Mouse (Mus musculus): ENCODE measurements around the gene Zfp109. TPM values are rescaled to one million over a fixed set of nuclear protein-coding genes. Genes with fewer than 3 reads are reported as not detected.
A peak's percentile ranks its signal among the peaks of the same experiment; 100 is the strongest.

Zfp109 gene
- polyA plus RNA-seq, 1 experiment from 2014 or later = 0.92 TPM

DNA sequence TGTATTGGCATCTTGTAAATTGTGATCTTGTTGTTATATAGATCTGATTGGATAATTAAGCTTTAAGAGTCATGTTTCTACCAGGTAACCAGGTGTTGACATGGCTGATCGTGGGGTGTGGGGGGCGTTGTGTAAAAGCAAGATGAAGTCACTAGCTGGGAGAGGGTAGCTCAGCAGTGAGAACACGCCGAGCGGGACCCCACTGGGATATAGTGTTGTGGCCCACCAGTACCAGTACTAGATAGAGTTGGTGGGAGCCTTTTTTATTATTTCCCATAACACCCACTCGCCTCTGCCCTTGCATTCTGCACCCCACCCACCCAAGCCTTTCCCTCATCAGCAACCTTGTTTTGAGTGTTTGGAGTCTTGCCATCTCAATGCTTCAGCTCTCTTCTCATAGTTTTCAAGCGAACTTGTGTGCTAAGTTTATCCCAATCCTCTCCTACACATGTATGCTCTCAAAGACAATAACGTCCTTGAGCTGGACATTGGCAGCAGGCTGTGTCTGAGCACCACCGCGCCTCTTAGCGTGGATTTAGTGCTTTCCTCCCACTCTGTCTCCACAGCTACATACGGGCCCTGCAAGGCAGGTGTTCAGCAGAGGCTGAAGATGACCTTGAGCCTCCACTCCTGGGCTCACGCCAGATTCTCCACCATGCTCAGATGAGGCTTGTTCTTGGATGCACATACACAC is 22.1 kb upstream of the Zfp109 start:
- H3K36me3 ChIP-seq (ENCODE audit: inconsistent target) = peaks cover 7% of the 10 kb centered on the region; the same call in 1 of the 2 replicates
- H3K27ac ChIP-seq = no peak overlapping the region
- H3K79me2 ChIP-seq (ENCODE audit: inconsistent target) = no peaks in the 10 kb centered on the region
- WGBS (ENCODE audit: missing documents) = 91% methylated on average over 13 of the region's 13 CpGs
- H3K4me3 ChIP-seq (ENCODE audit: inconsistent target) = no peak overlapping the region

DNA sequence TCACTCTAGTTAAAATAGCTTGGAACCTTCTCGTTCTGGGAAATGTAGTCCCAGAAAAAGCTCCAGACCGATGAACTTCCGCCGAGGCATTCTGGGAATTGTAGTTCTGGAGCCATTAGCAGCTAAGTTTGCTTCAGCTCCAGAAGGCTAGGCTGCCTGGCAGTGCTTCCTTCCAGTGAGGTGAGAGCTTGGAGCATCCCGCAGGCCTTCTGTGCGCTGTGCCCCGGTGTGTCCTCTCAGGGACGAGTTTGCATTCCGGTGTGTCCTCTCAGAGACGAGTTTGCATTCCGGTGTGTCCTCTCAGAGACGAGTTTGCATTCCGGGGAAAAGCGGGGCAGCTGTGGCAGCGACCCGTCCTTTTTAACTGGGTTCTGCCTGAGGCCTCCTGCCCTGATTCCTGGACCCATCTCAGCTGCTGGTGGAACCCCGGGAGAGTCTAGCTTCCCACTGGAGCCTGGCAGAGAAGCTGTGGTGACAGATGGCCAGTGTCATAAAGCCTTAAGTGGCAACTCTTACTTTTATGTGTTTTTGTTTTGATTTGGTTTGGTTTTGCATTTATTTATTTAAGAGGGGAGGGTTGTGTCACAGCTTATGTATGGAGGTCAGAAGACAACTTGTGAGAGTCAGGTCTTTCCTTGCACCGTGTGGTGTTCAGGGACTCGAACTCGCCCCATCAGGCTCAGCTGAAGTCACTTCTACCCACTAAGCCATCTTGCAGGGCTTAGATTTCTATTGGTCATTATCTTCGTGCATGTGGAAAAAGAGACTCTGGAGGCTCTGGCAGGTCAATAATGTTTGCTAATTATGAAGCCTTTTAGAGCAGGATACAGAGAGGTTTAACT is 17.5 kb upstream of the Zfp109 start, which contains the start of gene Zfp108:
Gene Zfp108, plus strand, starts transcription at position 162 of the 842 bp plus-strand sequence.
- Histone ChIP-seq H3K4me3 (ENCODE audit: inconsistent target) (peak within 1 kb of the TSS; percentile 49), H3K27ac (no peak within 1 kb of the TSS), H3K36me3 (ENCODE audit: inconsistent target) (no peaks in the 10 kb centered on the region), H3K79me2 (ENCODE audit: inconsistent target) (no peaks in the 10 kb centered on the region)
- WGBS (ENCODE audit: missing documents) = 27% methylated on average over 21 of the region's 21 CpGs

- Histone ChIP-seq H3K4me3 (ENCODE audit: inconsistent target) (peak overlapping the region; percentile 49), H3K36me3 (ENCODE audit: inconsistent target) (no peaks in the 10 kb centered on the region), H3K27ac (no peak overlapping the region), H3K79me2 (ENCODE audit: inconsistent target) (no peaks in the 10 kb centered on the region)
- 71% methylated on average over 9 of the region's 9 CpGs for WGBS (ENCODE audit: missing documents)
Observed at GRCm38 (mm10) chr7:24253779-24254615, 16.6 kb upstream of the Zfp109 start.

DNA sequence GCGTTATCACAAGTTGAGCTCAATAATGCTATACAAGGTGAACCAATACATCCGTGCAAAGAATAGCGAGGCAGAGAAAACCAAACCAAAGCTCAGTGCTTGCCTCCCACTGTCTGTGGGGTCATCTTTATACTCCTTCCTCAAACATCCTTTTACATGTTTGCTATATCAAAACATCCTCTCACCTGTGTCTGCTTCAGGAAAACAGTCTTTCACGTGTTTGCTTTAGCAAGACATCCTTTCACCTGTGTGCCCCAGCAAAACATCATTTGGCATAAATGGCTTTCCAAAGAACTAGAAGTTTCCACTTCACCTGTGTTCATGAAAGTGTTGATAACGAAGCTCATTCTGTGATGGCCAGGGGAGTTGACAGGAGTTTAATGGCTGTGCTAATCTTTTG is 26.0 kb downstream of the Zfp109 start, which contains the start of gene Zfp111:
Gene Zfp111, minus strand, starts transcription at position 101 of the 400 bp plus-strand sequence.
- H3K36me3 ChIP-seq (ENCODE audit: inconsistent target) = no peaks in the 10 kb centered on the region
- peaks cover 6% of the 10 kb centered on the region; the same call in 1 of the 2 replicates for H3K79me2 ChIP-seq (ENCODE audit: inconsistent target)
- 85% methylated on average over 5 of the region's 5 CpGs for WGBS (ENCODE audit: missing documents)
- no peak within 1 kb of the TSS for H3K4me3 ChIP-seq (ENCODE audit: inconsistent target)
- H3K27ac ChIP-seq = no peak within 1 kb of the TSS

GRCm38 (mm10) chr7:24210296-24210695 is 27.1 kb downstream of the Zfp109 start:
- no peak overlapping the region for H3K4me3 ChIP-seq (ENCODE audit: inconsistent target)
- 89% methylated on average over 2 of the region's 2 CpGs for WGBS (ENCODE audit: missing documents)
- no peak overlapping the region for H3K27ac ChIP-seq
- peaks cover 6% of the 10 kb centered on the region; the same call in 1 of the 2 replicates for H3K79me2 ChIP-seq (ENCODE audit: inconsistent target)
- no peaks in the 10 kb centered on the region for H3K36me3 ChIP-seq (ENCODE audit: inconsistent target)

GRCm38 (mm10) chr7:24208282-24208886 is 29.0 kb downstream of the Zfp109 start:
- WGBS (ENCODE audit: missing documents) = 52% methylated on average over 4 of the region's 7 CpGs
- Histone ChIP-seq H3K36me3 (ENCODE audit: inconsistent target) (no peaks in the 10 kb centered on the region; the same call in 1 of the 2 replicates), H3K79me2 (ENCODE audit: inconsistent target) (peaks cover 6% of the 10 kb centered on the region; the same call in 1 of the 2 replicates), H3K4me3 (ENCODE audit: inconsistent target) (peak overlapping the region; percentile 64; the same call in 1 of the 2 replicates), H3K27ac (no peak overlapping the region)

- WGBS (ENCODE audit: missing documents) = 19% methylated on average over 24 of the region's 24 CpGs
- Histone ChIP-seq H3K4me3 (ENCODE audit: inconsistent target) (peak overlapping the region; percentile 64), H3K27ac (peak overlapping the region; percentile 33), H3K36me3 (ENCODE audit: inconsistent target) (peaks cover 3% of the 10 kb centered on the region; the same call in 1 of the 2 replicates), H3K79me2 (ENCODE audit: inconsistent target) (peaks cover 6% of the 10 kb centered on the region; the same call in 1 of the 2 replicates)
Observed at GRCm38 (mm10) chr7:24207488-24208261, 29.7 kb downstream of the Zfp109 start.

DNA sequence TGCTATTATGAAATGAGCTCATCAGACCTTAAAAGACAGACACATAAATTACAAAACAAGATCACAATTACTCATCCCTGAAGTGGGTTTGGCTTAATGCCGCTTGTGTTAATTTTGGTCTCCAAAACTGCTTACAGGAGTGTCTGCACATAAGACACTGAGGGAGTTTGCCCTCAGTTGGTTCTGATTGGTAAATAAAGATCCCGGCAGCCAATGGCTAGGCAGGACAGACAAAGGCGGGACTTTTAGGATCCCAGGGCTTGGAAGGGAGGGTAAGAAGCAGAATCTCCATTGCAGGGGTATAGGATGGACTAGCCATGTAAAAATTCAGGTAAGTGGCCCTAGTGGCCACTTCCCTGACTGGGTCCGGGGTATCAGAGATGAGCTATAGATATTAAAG is 40.4 kb downstream of the Zfp109 start:
- no peaks in the 10 kb centered on the region for H3K79me2 ChIP-seq (ENCODE audit: inconsistent target)
- 94% methylated on average over 4 of the region's 4 CpGs for WGBS (ENCODE audit: missing documents)
- peaks cover 46% of the 10 kb centered on the region for H3K36me3 ChIP-seq (ENCODE audit: inconsistent target)
- no peak overlapping the region for H3K27ac ChIP-seq
- H3K4me3 ChIP-seq (ENCODE audit: inconsistent target) = no peak overlapping the region

GRCm38 (mm10) chr7:24193157-24193556 is 44.2 kb downstream of the Zfp109 start:
- no peak overlapping the region for H3K4me3 ChIP-seq (ENCODE audit: inconsistent target)
- H3K36me3 ChIP-seq (ENCODE audit: inconsistent target) = peaks cover 8% of the 10 kb centered on the region
- 98% methylated on average over 3 of the region's 3 CpGs for WGBS (ENCODE audit: missing documents)
- no peaks in the 10 kb centered on the region for H3K79me2 ChIP-seq (ENCODE audit: inconsistent target)
- no peak overlapping the region for H3K27ac ChIP-seq

GRCm38 (mm10) chr7:24191361-24191760 is 46.0 kb downstream of the Zfp109 start:
- H3K4me3 ChIP-seq (ENCODE audit: inconsistent target) = no peak overlapping the region
- no peaks in the 10 kb centered on the region for H3K79me2 ChIP-seq (ENCODE audit: inconsistent target)
- no peak overlapping the region for H3K27ac ChIP-seq
- H3K36me3 ChIP-seq (ENCODE audit: inconsistent target) = no peaks in the 10 kb centered on the region
- WGBS (ENCODE audit: missing documents) = 93% methylated on average over 2 of the region's 2 CpGs

DNA sequence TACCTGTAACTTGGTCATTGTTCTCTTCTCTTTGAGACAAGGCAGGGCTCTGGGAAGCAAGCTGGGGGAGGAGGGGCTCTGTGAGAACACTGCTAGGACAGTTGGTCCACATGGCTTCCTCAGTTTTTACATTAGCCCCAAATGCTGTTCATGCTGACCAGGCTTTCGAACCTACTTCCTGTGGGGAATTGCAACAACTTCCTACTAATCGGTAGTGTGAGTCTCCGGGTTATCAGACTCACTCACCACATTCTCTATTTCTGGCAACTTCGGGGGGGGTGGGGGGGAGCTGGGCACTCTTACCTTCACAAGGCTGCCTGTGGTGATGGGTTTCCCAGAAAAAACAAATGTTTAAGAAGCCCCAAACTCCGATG is 47.8 kb downstream of the Zfp109 start:
- Histone ChIP-seq H3K79me2 (ENCODE audit: inconsistent target) (no peaks in the 10 kb centered on the region), H3K27ac (no peak overlapping the region), H3K4me3 (ENCODE audit: inconsistent target) (no peak overlapping the region), H3K36me3 (ENCODE audit: inconsistent target) (no peaks in the 10 kb centered on the region)
- 9% methylated on average over 5 of the region's 5 CpGs for WGBS (ENCODE audit: missing documents)

DNA sequence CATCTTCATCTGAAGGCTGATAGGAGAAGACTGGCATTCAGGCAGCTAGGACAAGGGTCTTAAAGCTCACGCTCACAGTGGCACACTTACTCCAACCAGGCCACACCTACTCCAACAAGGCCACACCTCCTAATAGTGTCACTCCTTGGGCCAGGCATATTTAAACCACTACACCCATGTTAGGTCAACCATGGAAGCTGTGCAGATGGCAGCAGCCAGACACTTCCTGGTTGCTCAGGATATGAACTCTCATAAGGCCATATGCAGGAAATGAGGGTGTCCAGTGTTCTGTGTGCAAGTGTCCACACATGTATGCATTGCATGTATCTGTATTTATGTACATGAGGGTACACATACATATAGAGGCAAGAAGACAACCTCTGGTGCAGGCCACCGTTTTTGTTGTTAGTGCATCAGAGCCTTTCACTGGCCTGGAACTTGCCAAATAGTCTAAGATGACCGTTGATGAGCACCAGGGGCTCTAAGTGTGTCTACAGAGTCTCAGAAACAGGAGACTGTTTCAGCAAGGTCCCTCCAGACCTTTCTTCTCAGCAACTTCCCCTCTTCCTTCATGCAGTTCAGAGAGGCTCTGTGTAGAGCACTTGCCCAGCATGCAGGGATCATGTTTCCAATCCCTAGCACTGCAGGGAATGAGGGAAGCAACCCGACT is 48.3 kb downstream of the Zfp109 start:
- H3K4me3 ChIP-seq (ENCODE audit: inconsistent target) = no peak overlapping the region
- H3K27ac ChIP-seq = no peak overlapping the region
- 39% methylated on average over 4 of the region's 4 CpGs for WGBS (ENCODE audit: missing documents)
- no peaks in the 10 kb centered on the region for H3K79me2 ChIP-seq (ENCODE audit: inconsistent target)
- H3K36me3 ChIP-seq (ENCODE audit: inconsistent target) = no peaks in the 10 kb centered on the region

GRCm38 (mm10) chr7:24187611-24188010 is 49.7 kb downstream of the Zfp109 start:
- no peaks in the 10 kb centered on the region for H3K79me2 ChIP-seq (ENCODE audit: inconsistent target)
- 38% methylated on average over 1 of the region's 1 CpGs for WGBS (ENCODE audit: missing documents)
- H3K27ac ChIP-seq = no peak overlapping the region
- no peaks in the 10 kb centered on the region for H3K36me3 ChIP-seq (ENCODE audit: inconsistent target)
- no peak overlapping the region for H3K4me3 ChIP-seq (ENCODE audit: inconsistent target)

Data from macrophage (primary cell).